Mouse (Mus musculus) cortical plate, adult 2 months (tissue): Measurements from ENCODE around the gene Rufy3. TPM values are rescaled to one million over a fixed set of nuclear protein-coding genes. Genes with fewer than 3 reads are reported as not detected.

Experiments
- H3K27ac ChIP-seq: fragments of 200-500 bp; 2 replicates; pipeline ENCODE4 v1.5.1; 2012; ENCODE audit warnings: low read length, control low read depth, inconsistent platforms; ENCODE audit not compliant: insufficient read depth
- H3K4me1 ChIP-seq: fragments of 200-500 bp; 2 replicates; pipeline ENCODE4 v1.6.1; 2011; ENCODE audit warnings: low read length; ENCODE audit not compliant: control insufficient read depth, insufficient read depth
- H3K4me3 ChIP-seq: fragments of 200-500 bp; 2 replicates; pipeline ENCODE4 v1.5.1; 2011; ENCODE audit warnings: mild to moderate bottlenecking, low read length, control low read depth; ENCODE audit not compliant: insufficient read depth
- CTCF ChIP-seq: fragments of 200-500 bp; IDR thresholded peaks from 2 replicates; pipeline ENCODE4 v1.5.1; 2011; ENCODE audit warnings: mild to moderate bottlenecking, control low read depth, low read length; ENCODE audit not compliant: insufficient read depth; ENCODE audit errors: extremely low read depth
- POLR2A ChIP-seq: fragments of 200-500 bp; IDR thresholded peaks from 2 replicates; pipeline ENCODE4 v1.6.1; 2011; ENCODE audit warnings: mild to moderate bottlenecking, low read length, control low read depth; ENCODE audit not compliant: insufficient read depth; ENCODE audit errors: extremely low read depth
- polyA plus RNA-seq: library from polyadenylated mRNA; depleted of rRNA; stranded (reverse); fragments of >200 nt; gene quantifications from 2 replicates; pipeline ENCODE4 v1.2.3, GENCODE M21; 2012

Gene Rufy3
- polyA plus RNA-seq, 1 experiment, result 102 TPM

GRCm38 (mm10) chr5:88554086-88554886 is 10.6 kb upstream of the Rufy3 start, which contains the start of gene Utp3:
Gene Utp3 (plus strand): TSS chr5:88554462.
- Histone ChIP-seq H3K4me1 (peaks cover 7% of the 10 kb centered on the region; the same call in 1 of the 2 replicates), H3K4me3 (peak within 1 kb of the TSS; percentile 93), H3K27ac (peak within 1 kb of the TSS; percentile 58)
- peak; percentile 73; the same call in 1 of the 2 replicates for TF ChIP-seq POLR2A
- TF ChIP-seq CTCF, result peak; percentile 57

- Histone ChIP-seq H3K4me1 (peaks cover 4% of the 10 kb centered on the region; the same call in 1 of the 2 replicates), H3K27ac (no peak overlapping the region), H3K4me3 (no peak overlapping the region)
- TF ChIP-seq CTCF (no peak), POLR2A (no peak)
Observed at GRCm38 (mm10) chr5:88558991-88559390, 5.8 kb upstream of the Rufy3 start.

GRCm38 (mm10) chr5:88561080-88561814 is 3.6 kb upstream of the Rufy3 start:
- Histone ChIP-seq H3K4me3 (no peak overlapping the region), H3K27ac (no peak overlapping the region), H3K4me1 (0 out of 2 replicates have a peak, but pooled peaks cover 2% of the 10 kb centered on the region)
- no peak for TF ChIP-seq POLR2A
- no peak for TF ChIP-seq CTCF

GRCm38 (mm10) chr5:88562863-88563780 is 1.7 kb upstream of the Rufy3 start:
- no peak for TF ChIP-seq CTCF
- no peak for TF ChIP-seq POLR2A
- Histone ChIP-seq H3K27ac (no peak overlapping the region), H3K4me3 (no peak overlapping the region), H3K4me1 (no peaks in the 10 kb centered on the region; the same call in 1 of the 2 replicates)

- no peaks in the 10 kb centered on the region; the same call in 1 of the 2 replicates for H3K4me1 ChIP-seq
- peak overlapping the region; percentile 86 for H3K27ac ChIP-seq
- peak overlapping the region; percentile 50 for H3K4me3 ChIP-seq
- TF ChIP-seq CTCF (no peak), POLR2A (no peak)
Observed at GRCm38 (mm10) chr5:88565148-88566033, 551 bp downstream of the Rufy3 start.

- Histone ChIP-seq H3K27ac (no peak overlapping the region), H3K4me3 (peak overlapping the region; percentile 50), H3K4me1 (no peaks in the 10 kb centered on the region; the same call in 1 of the 2 replicates)
- TF ChIP-seq CTCF (no peak), POLR2A (no peak)
Observed at GRCm38 (mm10) chr5:88566034-88566841, 1.4 kb downstream of the Rufy3 start.

- no peak overlapping the region for H3K4me3 ChIP-seq
- TF ChIP-seq CTCF (no peak), POLR2A (no peak)
- no peak overlapping the region for H3K27ac ChIP-seq
- H3K4me1 ChIP-seq, result no peaks in the 10 kb centered on the region; the same call in 1 of the 2 replicates
Observed at GRCm38 (mm10) chr5:88569541-88569940, 4.7 kb downstream of the Rufy3 start.

- no peak for TF ChIP-seq CTCF
- no peak for TF ChIP-seq POLR2A
Observed at GRCm38 (mm10) chr5:88574829-88575228, 10.0 kb downstream of the Rufy3 start.

More at GRCm38 (mm10) chr5:88574829-88575228, 10.0 kb downstream of the Rufy3 start:
- no peak overlapping the region for H3K27ac ChIP-seq
- H3K4me3 ChIP-seq, result no peak overlapping the region
- H3K4me1 ChIP-seq, result no peaks in the 10 kb centered on the region; the same call in 1 of the 2 replicates
